Mouse (Mus musculus) cerebellum, adult 9-10 months (tissue): ENCODE data around the gene Atl2.

Experiments
- DNase-seq: peaks from one replicate; pipeline ENCODE4 v3.0.0; 2022

Atl2 gene

DNA sequence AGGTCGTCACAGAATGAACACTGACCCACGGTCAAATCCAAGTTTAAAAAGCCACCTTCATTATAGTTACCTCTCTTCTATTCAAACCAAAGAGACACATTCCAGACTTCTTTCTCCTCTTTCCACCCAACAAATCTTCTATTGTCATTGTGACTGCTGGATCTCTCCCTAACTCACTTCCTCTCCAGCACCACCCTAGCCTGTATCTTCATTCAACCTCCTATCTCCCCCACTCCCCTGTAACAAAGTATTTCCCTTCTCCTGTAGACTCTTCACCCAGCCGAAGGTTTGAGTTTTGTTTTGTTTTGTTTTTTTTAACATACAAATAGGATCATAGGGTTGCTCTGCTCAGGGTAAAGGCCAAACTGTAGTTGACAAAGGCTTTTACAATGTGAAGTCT lies 1.7 kb upstream of the Atl2 start:
- DNase-seq = no peak

DNA sequence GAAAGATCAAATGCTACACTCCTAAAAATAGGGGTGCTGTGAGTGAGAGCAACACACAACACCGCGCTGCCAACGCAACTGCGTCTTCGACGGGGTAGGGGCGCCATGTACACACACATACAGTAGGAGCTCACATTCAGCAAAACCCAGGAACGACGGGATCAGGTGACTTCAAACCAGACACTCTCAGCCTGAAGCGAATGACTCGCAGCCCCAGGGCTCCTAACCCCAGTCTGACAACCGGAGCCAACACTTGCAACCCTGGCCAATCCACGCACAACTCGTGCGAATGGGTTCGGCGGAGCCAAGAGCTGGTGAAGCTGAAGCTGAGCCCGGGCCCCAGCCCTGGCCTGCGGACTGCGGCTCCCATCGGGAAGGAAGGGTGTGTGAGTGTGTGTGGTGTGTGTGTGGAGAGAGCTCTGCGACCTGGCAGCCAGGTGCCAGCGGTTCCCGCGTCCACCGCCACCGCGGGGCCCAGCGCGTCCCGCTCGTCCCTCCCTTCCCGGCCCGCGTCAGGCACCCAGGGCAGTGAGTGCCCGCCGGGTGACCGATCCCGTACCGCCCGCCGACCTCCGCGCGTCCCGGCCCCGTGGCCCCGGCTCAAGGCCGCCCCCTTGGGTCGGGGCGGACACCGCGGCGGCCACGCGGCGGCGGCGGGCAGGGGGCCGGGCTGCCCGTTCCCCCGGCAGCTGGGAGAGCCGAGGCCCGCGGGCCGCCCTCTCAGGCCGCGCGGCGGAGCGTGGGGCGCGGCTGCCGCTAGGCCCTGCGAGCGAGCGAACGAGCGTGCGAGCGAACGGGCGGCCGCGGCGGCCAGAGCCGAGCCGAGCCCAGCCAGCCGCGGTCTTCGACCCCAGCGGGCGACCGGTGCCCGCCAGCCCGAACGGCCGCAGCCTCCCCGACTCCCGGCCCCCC lies 696 bp downstream of the Atl2 start:
- DNase-seq = peak; percentile 65

DNA sequence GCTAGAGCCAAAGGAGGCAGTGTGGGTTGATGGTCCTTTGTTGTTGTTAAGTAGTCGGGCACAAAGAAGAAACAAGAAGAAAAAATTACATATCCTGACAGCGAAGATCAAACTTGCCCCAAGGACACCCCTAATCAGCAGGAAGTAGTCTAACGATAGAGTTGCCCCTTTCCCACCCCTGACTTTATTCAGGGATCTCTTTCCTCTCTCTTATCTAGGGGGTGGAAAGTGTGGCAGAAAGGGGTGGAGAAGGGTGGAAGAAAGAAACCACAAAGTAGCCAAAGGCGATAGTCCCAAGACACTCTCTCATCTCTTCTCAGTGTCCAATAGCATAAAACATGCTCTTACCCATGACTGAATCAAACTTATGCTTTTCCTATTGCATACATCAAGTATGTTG lies 1.9 kb downstream of the Atl2 start:
- no peak for DNase-seq

DNA sequence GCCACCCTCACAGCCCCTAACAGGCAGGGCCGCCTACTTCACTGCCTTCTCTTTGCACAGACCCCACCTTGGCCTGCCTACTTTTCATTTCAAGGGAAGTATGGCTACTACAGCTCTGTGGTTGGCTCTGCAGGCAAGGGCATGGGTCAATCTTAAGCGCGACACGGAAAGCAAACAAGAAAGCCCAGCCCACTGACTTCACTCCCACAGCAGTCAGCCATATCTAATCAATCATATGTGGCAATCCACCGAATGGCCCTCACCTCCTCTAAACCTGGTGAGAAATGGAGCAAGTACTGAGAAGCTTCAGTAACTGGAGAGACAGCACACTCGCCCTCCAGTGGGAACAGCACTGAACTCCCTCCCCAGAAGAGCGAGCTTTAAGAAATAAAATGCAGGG lies 4.0 kb downstream of the Atl2 start:
- DNase-seq = no peak

DNA sequence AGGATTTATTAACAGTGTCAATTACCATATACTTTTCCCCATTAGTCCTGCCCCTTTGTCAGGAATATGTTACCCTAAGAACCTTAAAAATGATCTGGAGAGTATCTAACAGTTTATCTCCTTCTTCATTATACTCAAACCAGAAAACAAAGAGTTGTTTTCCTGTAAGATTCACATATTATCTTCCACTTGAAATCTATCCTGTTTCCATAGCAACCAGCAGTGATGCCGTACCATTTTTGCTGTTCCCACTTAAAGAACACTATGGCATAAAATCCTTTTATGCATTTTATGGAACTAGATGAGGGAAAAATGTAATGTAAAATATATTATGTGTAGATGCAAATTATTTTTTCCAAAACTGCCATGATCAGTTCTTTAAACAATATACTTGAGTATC lies 8.0 kb downstream of the Atl2 start:
- no peak for DNase-seq

DNA sequence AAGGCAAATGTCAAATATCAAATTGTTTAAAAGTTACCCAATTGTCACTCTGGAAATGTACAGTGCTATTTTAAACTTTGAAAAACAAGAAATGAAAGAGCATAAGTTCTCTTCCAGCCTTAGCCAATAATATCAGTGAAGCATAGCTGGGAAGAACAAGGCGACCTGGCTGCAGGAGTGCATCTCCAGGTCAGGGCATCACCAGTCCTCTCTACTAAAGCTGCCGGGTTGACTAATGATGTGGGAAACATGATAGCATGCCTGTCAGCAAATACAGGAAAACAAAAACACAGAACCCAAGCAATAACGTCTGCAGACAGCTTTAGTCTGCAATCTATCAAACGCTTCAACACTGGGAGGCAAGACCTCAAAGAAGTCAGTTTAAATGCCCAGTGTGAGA lies 12.7 kb downstream of the Atl2 start:
- DNase-seq = no peak

DNA sequence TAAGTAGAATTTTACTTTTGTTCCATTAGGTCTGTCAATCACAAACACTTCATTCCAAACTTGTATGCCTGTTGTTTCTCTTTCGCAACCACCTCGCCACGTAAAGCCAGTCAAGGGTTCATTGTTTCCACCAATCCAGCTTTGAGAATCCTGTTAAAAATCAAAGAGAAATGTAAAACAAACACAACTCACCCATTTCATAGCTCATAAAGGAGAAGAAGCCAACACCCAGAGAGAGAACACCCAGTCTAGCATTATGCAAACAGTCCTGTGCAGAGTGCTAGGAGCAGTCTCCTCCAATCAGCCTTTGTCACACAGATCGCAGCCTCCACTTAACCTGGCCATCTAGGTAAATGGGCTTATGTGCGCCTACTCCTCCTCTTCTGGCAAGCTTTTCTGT lies 30.9 kb downstream of the Atl2 start:
- DNase-seq = no peak

DNA sequence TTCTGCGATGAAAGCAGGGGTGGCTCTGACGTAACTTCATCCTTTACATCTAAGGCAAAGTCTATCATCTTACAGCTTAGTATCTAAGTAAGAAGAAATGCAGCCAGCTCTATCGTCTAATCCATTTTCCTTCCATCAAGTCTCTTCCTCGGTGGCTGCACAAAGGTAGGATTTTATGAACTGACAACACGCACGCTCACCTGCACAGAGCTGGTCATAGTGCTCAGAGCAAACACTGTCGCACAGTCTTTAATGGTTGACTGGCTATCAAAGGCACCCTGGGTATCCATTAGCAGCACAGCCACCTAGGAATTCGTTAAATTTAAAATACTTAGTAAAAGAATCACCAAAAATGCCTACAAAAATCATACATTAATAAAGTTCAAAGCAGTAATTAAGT lies 31.4 kb downstream of the Atl2 start:
- no peak for DNase-seq

DNA sequence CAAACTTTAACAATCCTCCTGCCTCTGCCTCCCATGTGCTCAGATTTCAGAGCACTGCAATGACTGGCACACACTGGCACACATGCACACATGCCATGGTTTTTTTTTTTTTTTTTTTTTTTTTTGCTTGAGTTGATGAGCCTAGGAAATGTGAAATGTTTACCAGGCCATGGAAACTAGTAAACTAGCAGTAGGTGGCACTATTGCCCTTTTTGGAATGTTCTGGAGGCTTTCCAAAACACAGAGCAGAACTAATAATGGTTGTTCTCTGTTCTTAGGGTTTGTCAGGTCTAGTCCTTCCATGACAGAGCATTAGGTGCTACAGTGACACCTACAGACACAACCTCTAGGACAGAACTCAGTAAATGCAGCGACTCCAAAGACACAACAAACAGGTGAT lies 33.9 kb downstream of the Atl2 start:
- peak; percentile 59 for DNase-seq

DNA sequence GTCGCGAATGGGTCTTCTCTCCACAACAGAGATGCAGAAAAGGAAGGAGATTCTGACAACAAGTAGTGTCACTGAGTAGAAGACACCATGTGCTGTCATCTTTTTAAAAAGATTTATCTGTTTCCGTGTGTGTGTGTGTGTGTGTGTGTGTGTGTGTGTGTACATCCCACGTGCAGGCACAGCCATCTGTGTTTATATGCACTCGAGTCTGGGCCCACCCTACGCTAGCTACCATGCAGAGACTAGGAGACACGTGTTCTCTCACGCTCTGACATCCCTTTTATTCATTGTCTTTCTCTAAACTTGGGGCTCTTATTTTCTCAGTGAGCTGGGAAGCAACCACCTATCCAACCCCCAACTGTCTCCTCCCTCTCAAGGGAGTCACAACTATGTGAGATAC lies 40.4 kb downstream of the Atl2 start:
- no peak for DNase-seq

DNA sequence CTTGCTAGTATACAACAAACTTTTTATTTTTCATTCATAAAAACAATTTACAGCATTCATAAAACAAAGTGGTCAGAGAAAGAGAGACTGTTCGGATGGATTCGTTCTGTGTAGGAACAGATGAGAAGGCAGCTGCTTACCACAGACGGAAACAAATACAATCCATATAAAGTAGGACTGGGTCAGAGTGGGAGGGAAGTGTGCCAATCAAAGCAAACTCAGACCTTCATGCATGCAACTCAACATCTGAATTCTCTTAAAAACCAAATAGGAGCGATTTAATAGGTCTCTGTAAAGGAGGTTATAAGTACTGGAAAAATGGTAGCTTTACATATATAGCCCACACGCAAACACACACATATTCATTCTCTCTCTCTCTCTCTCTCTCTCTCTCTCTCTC lies 47.5 kb downstream of the Atl2 start:
- no peak for DNase-seq

DNA sequence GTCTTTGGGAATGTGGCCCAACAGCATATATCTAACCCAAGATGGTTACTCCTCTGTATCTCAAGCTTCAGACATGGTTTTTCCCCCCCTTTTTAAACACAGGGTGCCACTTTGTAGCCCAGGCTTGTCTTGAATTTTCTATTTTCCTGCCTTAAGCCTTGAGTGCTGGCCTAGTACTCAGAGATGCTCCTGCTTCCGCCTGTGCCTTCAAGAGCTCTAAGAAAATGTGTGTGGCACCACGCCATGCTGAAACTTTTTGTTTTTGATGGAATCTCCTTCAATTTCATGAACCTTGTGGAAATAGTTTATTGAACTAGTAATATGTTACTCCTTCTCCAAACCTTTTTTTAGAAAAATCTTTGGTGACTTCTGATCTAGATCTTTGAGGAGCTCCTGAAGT lies 49.7 kb downstream of the Atl2 start:
- DNase-seq = no peak

DNA sequence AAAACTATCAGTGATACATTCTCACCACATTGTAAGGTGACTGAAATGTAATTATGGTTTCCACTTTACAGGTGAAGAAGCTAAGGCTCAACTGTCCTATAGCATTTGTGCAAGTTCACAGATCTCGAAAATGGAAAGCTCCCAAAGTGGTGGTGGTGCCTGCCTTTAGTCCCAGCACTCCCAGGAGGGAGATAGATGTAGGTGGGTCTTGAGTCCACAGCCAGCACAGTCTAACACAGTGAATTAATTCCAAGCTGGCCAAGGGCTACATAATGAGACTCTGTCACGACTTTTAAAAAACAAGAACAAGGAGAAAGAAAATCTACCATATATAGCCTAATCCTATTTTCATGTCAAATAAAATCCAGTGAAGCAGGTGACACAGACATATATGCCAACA lies 50.2 kb downstream of the Atl2 start:
- DNase-seq = no peak

DNA sequence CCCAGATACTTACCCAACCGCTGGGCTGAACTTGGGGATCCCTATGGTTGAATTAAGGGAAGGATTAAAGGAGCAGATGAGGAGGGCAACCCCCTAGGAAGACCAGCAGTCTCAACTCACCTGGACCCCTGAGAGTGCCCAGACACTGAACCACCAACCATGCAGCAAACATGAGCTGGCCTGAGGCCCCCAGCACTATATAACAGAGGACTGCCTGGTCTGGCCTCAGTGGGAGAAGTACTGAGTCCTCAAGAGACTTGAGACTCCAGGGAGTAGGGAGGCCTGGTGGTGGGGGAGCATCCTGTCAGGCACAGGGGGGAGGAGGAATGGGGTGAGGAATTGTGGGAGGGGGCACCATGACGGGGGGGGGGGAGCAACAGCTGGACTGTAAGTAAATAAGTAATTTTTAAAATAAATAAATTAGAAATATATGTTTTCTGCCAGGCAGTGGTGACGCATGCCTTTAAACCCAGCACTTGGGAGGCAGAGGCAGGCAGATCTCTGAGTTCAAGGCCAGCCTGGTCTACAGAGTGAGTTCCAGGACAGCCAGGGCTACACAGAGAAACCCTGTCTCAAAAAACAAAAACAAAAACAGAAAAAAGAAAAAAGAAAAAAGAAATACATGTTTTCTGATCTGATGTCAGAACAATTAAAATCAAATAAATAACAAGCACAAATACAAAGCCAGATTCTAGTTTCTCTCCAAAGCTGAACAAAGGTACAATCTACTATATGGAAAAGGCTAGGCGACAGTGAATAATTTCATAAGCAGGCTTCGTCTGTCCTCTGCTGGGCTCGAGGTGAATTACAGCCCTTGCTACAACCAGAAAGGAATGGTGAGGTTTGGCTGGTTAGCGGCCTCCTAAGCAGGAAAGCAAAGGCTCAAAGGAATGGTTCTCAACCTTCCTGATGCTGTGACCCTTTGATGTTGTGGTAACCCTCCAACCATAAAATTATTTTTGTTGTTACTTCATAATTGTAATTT lies 55.4 kb downstream of the Atl2 start:
- DNase-seq = peak; percentile 28

DNA sequence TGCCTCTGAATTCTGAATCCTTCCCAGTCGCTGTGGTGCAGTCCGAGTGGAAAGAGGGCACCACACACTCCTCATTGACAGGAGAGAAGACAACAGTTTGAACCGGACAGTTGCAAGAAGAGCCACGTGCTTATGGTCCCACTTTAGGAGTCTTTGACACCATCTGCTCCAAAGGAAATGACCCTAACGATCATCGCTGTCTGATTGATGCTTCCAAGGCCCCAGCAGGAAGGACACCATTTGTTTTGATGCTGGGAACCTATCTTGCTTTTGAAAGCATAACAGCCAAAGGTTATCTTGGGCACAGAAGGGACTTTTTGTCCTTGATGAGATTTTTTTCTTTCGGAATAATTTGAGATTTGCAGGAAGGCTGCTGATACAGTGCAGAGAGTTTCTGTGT lies 58.9 kb downstream of the Atl2 start:
- DNase-seq = no peak

DNA sequence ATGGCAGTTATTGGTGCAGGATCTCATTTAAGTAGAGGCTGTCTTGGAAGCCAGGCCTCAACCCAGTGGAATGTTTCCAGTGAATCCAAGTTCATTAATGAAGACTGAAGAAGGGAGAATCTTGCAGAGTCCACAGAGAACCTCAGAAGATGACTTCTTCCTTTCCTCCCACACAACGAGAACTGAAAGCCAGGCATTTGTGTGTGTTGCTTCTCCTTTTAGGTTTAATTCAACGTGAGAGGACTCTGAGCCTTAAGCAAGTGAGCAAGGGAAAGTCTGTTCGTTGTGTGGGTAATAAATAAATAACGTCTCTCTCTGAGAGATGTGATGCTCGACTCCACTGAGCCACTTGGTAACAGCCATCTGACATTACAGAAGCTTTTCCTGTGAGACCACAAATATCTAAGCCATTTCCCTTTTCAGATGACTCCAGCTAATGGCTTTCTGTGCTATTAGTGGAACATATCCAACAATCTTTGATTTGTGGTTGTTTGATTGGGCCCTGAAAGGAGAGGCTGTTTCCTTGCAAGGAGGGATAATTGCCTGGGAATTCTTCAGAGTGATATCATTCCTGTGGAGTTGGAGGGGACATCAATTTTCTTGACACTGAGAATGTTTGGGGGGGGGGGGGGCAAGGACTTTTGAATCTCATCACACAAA lies 60.1 kb downstream of the Atl2 start:
- no peak for DNase-seq

DNA sequence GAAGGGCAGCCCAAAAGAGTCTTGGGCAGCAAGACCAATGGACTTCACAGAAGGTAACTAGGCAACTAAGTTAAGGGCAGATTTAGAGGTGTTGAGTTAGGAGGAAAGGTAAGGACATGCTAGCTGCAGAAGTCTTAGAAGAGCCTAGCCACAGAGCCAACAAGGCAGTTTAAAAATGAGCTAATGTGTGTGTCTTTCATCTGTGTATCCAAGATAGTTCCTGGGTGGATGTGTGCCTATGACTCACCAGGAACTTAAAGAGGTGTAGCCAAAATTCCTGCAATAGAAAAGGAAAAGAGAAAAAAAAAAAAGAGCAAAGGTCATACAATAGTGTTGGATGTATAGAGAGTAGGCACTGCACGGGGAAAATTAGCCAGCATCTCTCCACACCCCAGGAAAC lies 63.6 kb downstream of the Atl2 start:
- no peak for DNase-seq

DNA sequence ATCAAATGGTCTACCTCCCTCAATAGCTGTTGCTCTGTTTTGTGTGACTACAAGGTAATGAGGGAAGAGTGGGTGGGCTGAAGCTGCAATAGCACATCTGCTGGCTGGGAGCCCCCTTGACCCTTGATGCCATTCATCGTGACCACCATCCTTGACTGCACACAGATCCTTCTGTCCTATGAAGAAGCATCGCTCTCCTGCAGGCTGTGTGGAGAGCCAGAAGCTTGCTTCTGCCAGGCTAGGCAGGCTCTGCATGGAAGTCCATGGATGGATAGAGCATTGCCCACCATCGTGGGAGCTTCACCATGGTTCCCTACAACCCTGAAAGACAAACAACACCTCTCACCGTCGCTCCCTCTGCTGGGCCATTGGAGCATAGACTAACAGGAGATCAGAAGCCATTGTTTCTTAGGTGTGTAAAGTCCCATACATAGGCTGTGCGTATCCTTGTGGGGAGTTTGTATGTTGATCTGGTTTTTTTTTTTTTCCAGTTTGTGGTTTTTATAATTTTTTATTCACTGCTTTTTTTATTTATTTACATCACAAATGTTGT lies 69.4 kb downstream of the Atl2 start:
- DNase-seq = no peak

DNA sequence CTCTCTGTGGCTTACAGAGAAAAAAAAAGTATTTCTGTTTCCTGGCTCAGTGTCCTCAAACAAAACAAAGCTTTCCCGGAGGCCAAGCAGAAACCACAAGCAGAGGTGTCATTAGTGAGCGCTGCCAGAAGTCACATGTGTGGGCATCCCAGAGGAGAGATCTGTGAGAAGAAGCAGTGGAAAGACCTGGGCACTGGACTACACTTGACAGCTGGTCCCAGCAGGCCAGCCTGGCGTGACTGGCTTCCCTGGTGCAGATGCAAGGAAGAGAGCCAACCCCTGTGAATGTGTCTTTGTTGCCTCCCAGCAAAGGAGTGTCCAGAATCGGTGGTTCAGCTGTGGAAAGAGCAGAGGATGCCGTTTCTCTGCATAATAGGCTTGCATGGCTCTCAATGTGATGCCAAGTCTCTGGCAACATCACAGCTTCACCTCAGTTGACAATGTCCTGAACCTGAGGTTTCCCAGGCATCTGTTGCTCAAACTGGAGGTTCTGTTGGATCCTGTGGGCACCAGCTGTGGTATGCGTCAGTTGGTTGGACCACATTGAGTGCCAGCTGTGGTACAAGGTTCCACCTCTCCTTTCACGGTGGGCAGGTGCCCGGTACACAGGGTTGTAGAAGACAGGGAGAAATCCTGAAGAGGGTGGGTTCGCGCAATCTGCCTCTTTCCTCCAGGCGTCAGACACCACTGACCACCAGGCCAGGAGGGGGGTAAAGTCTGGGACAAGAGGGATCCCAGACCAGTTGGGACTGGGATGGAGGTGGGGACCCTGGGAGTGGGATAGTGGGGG lies 70.5 kb downstream of the Atl2 start:
- DNase-seq = no peak

DNA sequence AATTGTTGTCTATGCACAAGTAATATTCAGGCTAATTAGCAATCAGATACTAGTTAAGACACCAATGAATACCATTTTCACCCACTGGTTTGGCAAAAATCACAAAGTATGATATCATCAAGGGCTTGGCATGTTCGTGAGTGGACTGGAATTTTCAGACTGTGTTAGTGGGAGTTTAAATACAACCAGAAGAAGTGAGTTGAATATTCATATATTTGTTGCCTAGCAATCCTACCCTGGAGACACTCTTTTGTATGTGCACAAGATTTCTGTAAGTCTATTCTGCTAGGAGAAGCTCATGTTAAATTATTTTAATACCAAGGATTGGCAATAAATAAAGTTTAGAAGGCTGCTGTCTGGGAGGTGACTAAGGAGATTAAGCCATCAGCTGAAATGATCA lies 71.5 kb downstream of the Atl2 start:
- DNase-seq = no peak

DNA sequence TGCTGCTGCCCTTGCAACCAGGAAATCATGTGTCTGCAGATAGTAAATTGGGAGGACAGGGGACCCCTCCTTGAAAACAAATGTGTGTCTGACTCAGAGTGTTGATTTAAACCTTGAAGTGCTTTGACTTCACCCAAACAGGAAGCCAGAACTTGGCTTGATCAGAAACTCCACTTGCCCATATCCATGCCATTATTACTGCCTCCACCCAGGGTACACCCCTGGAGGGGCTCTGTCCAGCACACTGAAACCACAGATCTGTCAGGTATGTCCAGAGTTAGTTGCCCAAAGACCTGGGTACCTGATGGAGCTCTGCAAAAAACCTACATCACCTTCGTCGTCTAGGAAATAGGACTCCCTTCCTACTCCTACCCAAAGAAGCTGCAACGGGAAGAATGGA lies 77.0 kb downstream of the Atl2 start:
- DNase-seq = no peak

DNA sequence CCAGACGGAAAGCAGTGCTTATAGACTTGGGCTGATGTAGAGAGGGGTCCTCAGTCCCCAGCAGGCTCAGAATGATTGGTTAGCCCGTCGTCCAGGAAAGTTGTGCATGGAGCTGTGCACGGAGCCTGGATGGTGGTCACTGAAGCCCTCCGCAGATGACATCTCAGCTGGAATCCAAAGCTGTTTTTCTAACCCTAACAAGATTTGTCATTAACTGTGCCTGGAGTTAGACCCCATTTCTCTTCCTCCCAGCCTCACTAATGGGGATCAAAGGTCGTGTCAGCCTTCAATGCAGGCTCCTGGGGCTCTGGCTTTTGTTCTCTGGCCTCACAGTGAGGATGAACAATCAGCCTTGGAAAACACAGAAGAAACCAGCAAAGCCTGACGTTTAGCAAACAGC lies 77.9 kb downstream of the Atl2 start:
- no peak for DNase-seq
